Mouse (Mus musculus) megakaryocyte, embryonic 14.5 days (primary cell): ENCODE results near the gene Zdhhc1.

Experiments
- FLI1 ChIP-seq: IDR thresholded peaks from 2 replicates; pipeline ENCODE4 v1.6.1; 2012; ENCODE audit warnings: low read length, inconsistent platforms, mixed read lengths
- GATA1 ChIP-seq: IDR thresholded peaks from 3 replicates; pipeline ENCODE4 v1.6.1; 2012; ENCODE audit warnings: mixed read lengths, low read length, inconsistent platforms, borderline replicate concordance

- TF ChIP-seq GATA1 (no peak), FLI1 (no peak)
These were observed 20.6 kb upstream of the Zdhhc1 start for GRCm38 (mm10) chr8:105517346-105517745.
